Mouse (Mus musculus) E14TG2a.4 (cell line): Measurements from ENCODE around the gene Jpt1.

Experiments
- CTCF ChIP-seq: conservative IDR thresholded peaks from 2 replicates; pipeline ENCODE4 v1.5.1; 2014; ENCODE audit warnings: low read length
- NANOG ChIP-seq: IDR thresholded peaks from 2 replicates; pipeline ENCODE4 v1.6.1; 2014; ENCODE audit warnings: borderline replicate concordance, low read length, mixed read lengths

- TF ChIP-seq CTCF (no peak), NANOG (no peak)
Observed at GRCm38 (mm10) chr11:115535401-115536037, 21.3 kb upstream of the Jpt1 start.
